Mouse (Mus musculus): ENCODE measurements around the gene Odf2.
"Not testable (repeated sequence)": the region's sequence is repeated elsewhere in the genome, so short reads cannot be mapped to it uniquely, and the experiment has no call there.

Odf2 gene

DNA sequence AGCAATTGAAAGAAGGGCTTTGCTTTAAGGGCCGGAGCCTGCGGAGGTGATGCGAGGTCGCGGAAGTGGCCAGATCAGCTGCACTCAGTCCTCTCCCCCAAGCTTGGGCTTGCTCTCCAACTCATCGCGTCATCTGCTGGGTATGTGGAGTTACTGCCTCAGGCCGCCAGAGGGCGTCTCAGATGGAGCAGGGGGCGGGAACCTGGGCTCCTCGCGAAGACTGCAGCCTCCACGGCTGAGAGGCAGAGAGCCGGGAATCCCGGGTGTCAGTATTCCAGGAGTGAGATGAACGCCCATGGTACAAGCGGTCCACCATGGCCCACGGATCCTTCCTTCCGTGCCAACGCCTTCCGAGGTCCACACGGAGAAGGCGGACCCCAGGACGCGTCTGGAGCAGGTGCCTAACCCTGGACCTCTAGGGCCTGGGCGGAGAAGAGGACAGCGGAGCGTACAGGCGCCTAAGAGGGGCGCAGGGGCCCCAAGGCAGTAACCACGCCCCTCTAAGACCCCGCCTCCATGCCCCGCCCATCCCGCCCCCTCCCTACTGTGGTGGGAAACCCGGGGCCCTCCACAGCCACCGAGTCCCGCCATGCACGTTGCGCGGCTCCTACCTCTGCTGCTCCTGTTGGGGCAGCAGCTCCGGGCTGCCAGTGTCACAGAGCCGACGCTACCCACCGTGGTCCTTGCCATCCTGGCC, 19.9 kb upstream of the Odf2 start, which contains the start of gene Cercam:
Gene Cercam (plus strand): TSS at position 216 of the 697 bp plus-strand sequence.
- in situ Hi-C loops (cut with MboI, MseI) = no loop called here

DNA sequence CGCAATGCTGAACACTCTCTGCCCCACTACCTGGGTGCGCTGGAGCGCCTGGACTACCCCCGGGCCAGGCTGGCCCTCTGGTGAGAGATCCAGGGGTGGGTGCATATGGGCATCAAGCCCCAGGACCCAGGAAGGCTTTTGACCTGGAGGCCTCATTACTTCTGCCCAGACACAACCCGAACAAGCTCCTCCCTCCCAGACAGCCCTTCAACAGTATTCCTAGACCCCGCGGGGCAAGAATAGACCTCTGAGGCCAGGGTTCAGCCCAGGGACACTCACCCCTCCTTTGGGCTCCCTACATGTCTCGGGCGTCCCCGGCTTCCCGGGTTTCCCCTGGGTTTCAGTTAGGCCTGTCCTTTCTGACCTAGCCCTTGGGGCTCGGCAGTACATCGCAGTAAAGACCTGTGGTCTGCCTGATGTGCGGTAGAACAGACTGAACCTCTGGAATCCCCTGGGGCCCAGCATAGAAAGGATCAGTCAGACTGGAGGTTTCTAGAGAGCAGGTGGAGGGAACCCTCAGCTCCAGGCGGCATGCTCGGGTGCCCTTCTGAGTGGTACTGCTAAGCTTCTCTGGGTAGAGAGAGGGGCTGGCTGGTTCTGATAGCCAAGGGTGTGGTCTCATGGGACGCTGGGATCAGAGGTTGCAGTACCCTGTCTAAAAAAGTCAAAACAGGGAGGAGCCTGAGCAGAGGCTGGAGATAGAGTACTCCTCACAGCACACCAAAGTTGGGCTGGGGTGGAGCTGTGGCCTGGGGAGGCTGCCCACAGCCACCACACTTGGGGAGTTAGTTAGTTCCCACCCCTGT, 19.2 kb upstream of the Odf2 start:
- in situ Hi-C loops (cut with MboI, MseI) = no loop called here

DNA sequence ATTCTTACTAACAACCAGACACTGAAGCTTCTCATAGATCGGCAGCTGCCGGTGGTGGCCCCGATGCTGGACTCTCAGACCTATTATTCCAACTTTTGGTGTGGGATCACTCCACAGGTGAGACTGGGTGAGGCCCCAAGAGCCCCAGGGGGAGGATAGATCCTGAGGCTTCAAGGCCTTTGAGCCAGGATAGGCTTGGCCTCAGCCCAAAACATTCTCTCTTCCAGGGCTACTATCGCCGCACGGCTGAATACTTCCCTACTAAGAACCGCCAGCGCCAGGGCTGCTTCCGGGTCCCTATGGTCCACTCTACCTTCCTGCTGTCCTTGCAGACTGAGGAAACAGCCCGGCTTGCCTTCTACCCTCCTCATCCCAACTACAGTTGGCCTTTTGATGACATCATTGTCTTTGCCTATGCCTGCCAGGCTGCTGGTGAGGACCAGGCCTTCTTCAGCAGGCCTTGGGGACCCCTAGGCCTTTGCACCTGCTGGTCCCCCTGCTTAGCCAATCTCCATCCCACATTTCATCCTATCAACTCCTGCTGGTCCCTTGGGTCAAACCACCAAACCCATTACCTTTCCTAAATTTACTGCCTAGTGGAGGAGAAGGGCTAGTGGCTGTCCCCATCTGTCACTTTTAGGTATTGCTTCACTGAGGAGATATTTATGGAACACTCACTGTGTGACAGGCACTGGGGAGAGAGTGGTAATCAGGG, 16.3 kb upstream of the Odf2 start:
- in situ Hi-C loops (cut with MboI, MseI) = no loop called here

DNA sequence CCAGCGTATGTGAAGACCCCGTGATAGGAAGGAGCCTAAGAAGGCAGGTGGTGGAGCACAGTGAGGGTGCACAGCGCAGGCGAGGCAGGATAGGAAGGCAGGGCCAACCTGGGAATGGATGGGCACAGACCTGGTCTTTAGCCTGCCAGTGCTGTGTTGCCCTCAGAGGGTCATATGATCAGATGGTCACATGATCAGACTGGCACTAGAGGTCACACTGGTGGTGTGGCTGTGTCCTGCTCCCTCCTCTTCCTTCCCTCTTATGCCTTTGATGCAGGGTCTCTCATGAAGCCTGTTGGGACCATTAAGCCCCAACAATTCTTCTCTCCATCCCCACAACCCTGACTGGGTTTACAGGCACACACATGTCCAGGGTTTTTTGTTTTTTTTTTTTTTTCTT, 15.2 kb upstream of the Odf2 start:
- in situ Hi-C loops (cut with MboI, MseI) = no loop called here

DNA sequence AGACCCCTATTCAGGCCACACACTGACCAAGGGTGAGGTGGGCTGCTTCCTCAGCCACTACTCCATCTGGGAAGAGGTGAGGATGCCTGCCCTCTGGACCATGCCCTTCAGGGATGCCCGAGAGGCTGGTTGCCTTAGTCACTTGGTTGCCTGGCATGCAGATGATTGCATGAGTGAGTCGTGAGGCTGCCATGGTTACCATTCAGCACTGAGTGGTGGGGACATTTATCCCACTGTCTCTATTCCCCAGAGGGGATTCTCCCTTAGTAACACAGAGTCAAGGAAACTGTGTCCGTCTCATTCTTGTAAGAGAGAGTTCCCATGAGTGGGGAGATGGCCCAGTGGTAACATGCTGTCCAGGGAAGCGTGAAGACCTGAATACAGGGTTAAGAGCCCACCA, 11.0 kb upstream of the Odf2 start:
- in situ Hi-C loops (cut with MboI, MseI) = no loop called here

DNA sequence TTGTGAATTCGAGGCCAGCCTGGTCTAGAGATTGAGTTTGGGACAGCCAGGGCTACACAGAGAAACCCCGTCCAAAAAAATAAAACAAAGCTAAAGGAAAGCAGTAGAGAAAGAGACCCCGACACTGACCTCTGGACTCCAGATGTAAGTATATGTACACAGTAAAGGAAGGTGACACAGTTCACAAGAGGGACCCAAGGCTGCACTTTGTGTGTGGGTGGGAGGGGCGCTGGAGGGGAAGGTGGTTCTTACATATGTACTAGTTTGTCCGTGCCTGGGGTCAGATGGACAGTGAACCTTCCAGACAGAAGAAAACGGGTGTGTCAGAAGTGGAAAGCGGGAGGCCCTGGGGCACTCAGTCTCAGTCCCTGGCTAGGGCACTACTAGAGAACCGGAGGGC, 9.8 kb upstream of the Odf2 start:
- in situ Hi-C loops (cut with MboI, MseI) = no loop called here

DNA sequence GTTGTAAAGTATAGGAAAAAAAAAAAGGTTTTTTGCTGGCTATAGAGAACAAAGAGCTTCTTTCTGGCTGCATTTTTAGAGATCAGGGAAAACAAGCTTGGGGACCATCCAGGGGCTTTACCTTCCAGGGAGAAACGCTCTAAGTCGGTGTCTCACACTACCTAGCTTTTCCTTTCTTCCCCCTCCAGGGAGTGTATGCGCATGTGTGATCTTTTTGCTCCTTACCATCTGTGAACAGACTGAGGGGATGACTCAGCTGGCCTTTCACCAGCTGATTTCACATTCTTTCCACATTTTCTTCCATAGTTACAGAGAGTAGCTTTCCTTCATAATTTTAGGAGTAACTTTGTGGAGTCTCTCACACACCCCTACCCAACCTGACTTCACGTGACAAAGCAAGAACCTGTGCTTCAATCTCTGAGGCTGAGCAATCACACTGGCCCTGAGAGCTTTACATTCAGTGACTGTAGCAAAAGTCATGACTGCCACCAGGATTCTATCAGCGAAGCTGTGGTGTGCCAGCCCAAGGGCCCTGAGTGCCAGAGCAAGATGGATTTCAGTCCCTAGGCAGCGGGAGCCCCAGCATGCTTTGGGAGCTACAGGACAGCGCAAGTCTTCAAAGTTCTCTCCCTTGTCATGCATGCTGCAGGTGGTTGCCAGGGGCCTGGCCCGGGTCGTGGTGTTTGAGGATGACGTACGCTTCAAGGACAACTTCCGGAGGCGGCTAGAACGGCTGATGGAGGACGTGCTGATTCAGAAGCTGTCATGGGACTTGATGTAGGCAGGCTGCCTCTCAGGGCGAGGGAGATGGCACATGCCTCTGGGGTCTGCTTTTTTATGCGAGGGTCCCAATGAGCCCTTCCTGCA, 8.8 kb upstream of the Odf2 start:
- in situ Hi-C loops (cut with MboI, MseI) = no loop called here

DNA sequence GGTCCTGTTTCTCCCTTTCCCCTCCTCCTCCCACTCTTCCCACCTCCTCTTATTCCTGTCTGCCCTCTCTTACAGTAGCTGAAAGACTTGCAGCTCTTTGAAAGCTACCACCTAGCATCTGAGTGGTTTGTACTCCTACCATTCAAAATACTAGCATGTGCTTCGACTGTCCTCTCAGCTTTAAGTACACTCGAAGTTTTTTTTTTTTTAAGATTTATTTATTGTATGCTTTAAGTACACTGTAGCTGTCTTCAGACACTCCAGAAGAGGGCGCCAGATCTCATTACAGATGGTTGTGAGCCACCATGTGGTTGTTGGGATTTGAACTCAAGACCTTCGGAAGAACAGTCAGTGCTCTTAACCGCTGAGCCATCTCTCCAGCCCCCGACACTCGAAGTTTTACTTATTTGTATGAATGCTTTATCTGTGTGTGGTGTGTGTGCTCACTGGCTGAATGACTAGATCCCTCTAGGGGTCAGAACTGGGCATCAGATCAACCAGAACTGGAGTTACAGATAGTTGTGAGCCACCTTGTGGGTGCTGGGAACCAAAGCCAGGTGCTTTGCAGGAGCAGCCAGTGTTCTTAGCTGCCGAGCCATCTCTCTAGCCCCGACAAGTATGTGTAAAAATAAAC, 2.2 kb upstream of the Odf2 start:
- in situ Hi-C loops (cut with MboI, MseI) = not testable (repeated sequence)

DNA sequence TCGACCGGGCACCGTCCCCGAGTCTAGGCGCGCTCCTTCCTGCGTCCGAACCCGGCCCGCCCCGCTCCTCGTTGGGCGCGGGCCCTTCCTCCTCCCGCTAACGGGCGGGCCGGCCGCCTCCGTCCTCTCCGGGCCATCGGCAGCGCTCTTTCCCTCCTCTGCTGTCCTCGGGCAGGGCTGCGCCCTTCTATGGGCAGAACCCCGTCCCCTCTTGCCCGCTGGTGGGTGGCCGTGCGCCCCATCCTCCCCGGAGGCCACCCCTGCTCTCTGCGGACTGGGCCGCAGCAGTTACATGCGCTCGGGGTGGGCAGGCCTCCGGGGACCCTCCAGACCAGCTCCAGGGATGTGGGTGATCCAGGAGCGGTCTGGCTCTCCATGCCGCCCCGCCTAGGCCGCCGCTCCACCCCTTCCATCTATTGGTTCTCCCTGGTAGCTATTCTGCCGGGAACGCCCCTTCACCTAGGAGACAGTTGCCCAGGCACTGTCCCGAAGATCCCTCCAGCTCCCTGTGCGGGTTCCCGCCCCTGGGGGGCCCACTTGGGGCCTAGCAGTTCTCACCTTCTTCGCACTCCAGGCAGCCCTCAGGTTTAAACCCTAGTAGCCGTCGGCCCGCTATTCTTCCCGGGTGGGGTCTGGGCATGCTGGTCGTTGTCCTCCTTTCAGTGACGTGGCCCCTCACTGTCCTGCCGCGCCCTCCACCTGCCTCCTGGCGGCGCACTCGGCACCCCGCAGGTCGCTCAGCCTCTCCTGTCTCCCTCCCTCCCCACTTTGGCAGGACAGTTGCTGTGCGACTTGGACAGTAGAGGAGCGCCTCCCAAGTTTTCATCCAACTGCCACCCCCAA, 1.2 kb downstream of the Odf2 start:
- in situ Hi-C loops (cut with MboI, MseI) = no loop called here

DNA sequence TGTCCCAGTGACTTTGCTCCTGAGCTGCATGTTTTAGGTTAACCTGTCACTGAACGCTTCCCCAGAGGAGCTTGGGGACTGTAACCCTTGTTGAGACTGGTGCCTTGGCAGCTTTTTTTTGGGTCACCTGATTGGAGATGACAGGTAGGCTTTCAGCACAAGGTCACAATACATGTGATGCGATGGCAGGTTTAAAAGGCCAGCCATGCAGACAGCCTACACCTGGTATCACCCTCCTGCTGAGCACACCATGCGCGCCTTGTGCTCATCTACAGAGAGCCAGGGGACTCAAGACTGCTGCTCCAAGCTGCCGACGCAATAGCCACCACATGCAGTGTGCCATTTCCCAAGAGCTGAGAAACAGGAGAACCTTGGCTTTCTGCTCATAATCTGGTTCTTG, 2.8 kb downstream of the Odf2 start:
- in situ Hi-C loops (cut with MboI, MseI) = no loop called here

DNA sequence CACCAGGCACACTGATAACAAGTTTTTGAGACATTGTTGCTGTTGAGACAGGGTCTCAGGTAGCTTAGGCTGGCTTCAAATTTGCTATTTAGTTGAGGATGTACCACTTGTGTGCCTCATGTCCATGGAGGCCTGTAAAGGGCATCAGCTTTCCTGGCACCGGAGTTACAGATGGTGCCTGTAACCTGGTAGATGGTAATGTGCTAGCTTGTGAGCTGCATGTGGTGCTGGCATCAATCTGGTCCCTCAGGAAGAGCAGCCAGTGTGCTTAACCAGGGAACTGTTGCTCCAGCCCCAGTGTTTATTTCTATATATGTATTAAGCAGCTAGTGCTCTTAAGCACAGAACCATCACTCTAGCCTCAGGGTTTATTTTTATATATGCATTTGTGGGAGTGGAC, 7.0 kb downstream of the Odf2 start:
- in situ Hi-C loops (cut with MboI, MseI) = no loop called here

DNA sequence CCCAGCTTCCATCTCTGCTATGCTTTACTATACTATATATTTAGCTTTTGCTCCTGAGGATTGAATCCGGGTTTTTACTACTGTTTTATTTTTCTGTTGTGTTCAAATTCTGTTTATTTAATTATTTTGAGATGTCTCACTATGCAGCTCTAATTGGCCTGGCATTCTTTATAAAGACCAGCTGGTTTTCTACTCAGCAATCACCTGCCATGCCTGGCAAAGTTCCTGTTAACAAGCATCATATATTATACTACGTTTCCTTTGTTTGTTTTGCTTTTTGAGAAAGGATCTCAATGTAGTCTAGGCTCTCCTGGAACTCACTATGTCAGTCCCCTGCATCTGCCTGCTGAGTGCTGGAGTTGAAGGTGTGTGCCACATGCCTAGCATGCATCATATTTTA, 8.3 kb downstream of the Odf2 start:
- in situ Hi-C loops (cut with MboI, MseI) = no loop called here

DNA sequence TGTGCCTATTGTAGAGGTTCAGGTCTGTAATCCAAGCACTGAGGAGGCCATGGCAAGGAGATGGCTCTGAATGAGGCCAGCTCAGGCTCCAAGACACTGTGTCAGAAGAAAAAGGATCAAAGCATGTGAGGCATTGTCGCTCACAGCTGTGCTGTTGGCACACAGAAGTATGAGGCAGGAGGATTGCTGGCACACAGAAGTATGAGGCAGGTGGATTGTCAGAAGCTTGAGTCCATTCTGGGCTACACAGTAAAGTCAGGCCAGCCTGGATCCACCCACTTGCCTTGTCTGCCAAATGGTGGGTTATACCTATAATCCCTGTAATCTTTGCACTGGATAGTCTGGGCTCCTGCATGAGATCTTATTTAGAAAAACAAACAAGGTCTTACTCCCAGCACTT, 9.1 kb downstream of the Odf2 start:
- in situ Hi-C loops (cut with MboI, MseI) = no loop called here

DNA sequence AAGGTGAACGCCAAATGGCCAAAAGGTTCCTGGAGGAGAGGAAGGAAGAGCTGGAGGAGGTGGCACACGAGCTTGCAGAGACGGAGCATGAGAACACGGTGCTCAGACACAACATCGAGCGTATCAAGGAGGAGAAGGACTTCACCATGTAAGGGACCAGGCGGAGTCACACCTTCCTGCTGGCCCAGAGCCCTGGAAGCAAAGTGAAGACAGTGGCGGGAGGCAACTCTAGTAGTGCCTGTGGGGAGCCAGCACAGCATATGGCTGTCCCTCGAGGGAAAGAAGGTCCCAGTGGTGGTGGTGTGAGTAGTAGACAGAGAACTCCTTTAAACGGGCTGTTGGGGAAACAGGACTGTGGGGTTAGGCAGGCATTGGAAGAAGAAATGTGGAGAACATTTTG, 13.2 kb downstream of the Odf2 start:
- in situ Hi-C loops (cut with MboI, MseI) = no loop called here

DNA sequence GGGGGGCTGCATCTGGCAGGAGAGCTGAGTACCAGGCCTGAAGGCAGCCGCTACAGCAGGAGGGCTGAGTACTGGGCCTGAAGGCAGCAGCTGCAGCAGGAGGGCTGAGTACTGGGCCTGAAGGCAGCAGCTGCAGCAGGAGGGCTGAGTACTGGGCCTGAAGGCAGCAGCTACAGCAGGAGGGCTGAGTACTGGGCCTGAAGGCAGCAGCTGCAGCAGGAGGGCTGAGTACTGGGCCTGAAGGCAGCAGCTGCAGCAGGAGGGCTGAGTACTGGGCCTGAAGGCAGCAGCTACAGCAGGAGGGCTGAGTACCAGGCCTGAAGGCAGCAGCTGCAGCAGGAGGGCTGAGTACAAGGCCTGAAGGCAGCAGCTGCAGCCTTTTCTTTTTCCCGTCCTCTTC, 19.1 kb downstream of the Odf2 start:
- in situ Hi-C loops (cut with MboI, MseI) = not testable (repeated sequence)

DNA sequence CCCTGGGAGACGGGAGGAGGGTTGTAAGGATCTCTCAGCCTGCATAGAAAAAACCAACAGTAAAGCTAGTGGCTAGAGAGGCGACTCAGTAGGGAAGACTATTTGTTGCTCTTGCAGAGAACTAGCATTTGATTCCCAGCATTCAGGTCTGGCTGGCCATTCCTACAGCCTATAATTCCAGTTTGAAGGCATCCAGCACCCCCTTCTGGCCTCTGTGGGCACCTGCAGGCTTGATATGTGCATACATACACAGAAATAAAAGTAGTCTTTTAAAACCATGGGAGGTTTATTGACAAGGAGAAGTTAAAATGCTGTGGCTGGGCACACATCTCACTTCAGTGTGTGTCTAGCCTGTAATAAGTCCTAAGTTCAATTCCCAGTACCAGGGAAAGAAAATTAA, 21.0 kb downstream of the Odf2 start:
- in situ Hi-C loops (cut with MboI, MseI) = no loop called here

DNA sequence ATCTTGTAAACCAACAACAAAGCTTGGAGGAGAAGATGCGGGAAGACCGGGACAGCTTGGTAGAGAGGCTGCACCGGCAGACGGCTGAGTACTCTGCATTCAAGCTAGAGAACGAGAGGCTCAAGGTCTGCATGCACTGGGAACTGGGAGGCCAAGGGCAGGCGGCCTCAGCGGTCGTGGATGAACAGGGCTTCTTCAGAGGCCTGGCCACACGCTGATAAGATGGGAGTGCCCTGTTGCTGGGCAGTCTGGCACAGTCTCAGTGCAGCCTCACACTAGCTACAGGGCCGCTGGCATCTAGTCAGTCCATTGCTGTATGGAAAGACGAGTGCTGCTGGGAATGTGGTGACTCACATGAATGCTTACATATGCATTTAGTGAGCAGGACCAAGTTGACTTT, 28.6 kb downstream of the Odf2 start:
- in situ Hi-C loops (cut with MboI, MseI) = no loop called here

DNA sequence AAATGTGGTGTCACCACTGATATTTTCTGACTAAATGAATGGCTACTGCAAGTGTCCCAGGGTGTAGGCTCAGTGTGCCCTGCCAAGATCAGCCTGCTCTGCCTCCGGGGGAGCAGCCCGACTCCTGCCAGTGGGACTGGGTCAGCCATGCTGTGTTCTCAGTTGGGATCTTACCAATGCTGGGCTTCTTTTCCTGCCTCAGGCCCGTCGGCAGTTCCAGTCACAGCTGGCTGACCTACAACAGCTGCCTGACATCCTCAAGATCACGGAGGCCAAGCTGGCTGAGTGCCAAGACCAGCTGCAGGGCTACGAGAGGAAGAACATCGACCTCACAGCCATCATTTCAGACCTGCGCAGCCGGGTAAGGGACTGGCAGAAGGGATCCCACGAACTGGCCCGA, 33.0 kb downstream of the Odf2 start:
- in situ Hi-C loops (cut with MboI, MseI) = no loop called here

DNA sequence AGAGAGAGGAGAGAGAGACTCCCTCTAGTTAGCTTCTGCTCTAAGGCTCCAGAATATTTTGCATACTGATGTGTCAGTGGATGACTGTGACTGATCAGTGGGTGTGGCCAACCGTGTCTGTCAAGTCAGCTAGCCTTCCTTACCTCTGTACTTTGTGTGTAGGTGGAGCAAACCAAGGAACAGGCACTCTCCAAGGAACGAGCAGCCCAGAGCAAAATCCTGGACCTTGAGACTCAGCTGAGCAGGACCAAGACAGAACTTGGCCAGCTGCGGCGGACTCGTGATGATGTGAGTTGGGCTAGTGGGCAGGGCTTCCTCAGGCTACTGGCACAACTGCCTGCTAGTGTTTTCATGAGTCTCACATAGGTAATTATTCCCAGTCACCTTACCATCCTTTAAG, 37.5 kb downstream of the Odf2 start:
- in situ Hi-C loops (cut with MboI, MseI) = no loop called here

DNA sequence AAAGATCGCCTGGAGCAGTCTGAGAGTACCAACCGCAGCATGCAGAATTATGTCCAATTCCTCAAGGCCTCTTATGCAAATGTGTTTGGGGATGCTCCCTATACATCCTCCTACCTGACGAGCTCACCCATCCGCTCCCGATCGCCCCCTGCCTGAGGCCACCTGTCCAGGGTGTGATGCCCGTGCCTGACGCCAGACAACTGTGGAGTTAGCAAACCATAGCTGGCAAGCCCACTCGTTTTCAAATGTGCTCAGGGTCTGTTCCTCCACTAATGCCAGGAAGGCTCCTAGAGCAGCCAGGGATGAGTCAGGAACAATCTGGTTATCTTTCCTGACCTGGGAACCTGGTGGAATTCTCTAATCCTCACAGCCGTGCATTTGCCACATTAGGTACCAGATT, 41.5 kb downstream of the Odf2 start:
- in situ Hi-C loops (cut with MboI, MseI) = no loop called here

Data from T-helper 2 cell (primary cell).